Mouse (Mus musculus): ENCODE data around the gene Napepld. TPM values are rescaled to one million over a fixed set of nuclear protein-coding genes. Genes with fewer than 3 reads are reported as not detected.
"Not testable (repeated sequence)": the region's sequence is repeated elsewhere in the genome, so short reads cannot be mapped to it uniquely, and the experiment has no call there.

Napepld gene
- total RNA-seq, 2 experiments from 2014 or later = 4.0 to 4.3 TPM

DNA sequence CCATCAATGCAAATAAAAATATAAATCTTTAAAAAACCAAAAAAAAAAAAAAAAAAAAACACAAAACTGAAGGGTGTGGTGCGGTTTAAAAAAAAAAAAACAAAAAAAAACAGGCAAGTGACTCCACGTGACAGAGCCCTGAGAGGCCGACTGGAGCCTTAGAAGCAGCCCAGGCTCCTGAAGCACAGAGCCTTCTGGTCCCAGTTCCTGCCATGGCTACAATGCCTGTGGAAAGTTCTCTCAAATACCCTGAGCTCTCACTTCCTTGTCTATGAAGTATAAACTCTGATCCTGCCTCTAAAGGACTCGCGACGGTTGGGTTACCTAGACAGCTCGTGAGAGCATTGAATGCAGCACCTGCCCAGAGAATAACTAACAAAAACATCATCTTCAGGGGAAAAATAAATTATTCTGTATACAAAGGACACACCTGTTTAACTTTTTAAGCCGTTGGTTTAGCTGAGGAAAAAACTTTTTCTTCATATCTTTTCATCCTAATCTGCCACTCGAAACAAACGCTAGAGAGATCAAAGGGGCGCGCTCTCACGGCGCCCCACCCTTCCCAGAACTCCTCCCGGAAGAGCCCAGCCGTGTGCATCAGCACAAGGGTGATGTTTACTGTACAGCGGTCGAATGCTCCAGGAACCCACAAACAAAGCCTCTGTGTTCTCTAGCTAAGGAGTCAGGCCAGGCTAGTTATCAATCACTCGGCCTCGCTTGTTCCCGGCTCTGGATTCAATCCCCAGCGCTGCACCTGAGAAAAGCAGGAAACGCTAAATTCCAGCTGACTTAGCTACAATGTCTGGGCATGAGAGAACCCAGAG is 28.2 kb downstream of the Napepld start:
- intact Hi-C loops (cut with DNase I) = no loop called here
- DNase-seq = no peak

DNA sequence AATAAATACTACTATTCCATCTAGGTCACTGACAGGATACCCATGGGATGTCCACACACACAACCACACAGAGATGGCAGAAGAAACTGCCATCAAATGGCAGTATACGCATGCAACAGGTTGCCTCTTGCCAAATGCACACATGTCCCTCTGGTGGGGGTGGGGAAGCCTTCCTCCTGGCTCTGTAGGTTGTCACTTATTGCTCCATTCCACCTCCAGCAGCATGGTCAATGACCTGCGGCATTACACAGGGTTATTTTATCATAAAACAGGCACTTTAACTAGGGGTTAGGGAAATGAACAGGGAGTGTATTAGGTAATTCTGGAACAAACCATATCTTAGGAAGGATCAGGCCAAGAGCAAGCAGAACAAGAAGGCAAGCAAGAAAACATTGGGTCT is 31.9 kb downstream of the Napepld start:
- intact Hi-C loops (cut with DNase I) = no loop called here
- no peak for DNase-seq

DNA sequence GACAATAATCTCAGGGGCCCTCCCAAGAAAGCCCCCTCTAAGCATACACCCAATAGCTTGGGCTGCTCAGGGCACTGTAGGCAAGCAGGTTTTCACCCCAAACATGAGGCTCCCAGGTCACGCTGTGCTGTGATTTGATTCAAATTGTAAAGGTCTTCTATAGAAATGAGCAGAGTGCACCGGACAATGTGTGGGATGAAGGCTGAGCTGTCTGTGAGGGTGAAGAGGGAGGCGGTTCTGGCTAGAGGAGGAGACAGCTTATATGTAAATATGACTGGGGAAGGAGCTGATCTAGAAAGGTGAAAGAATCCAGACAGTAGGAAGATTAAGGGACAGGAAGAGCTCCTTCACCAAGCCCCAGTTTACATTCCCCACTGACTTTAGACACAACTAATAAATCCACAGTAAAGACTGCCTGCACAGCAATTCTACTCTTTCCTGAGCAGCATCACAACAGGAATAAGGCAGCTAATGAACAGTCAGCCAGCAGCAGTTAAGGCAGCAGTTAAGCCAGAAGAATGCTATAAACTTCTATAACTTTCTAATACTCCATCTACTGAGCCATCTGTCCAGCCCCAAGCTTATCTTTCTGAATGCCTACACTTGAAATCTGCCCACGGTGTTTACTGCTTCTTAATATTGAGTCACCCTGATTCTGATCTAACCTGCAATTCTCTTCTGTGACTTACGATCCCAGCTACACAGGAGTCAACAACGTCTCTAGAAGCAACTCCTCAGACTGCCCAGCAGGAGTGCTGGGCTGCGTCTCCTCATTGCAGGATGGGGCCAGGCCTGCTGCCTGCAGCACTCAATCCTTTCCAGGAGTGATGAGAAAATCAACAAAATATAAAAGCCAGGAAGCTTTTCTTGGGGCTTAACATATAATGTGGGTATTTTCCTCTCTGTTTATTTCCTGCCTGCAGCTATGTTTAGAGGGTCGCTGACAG is 33.7 kb downstream of the Napepld start:
- no peak for DNase-seq

DNA sequence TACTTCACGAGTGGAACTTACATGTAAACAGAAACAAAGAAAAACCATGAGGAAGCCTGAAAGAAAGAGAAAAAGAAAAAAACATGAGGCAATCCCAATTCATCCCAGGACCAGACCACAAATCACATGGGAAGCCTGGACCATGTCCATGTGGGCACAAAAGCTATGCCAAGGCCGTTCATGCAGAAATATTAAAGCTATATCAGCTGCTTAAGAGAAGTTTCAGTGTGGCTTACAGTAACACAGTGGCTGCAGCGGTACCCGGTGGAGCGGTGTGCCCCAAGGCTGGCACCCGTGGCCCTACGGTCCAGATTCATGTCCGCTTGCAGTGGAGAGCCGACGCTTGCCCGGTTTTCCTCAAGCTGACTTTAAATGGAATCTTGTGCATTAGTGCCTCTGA is 38.1 kb downstream of the Napepld start:
- no peak for DNase-seq
- intact Hi-C loops (cut with DNase I) = no loop called here

More for the DNA sequence above, 33.7 kb downstream of the Napepld start:
- intact Hi-C loops (cut with DNase I) = no loop called here

DNA sequence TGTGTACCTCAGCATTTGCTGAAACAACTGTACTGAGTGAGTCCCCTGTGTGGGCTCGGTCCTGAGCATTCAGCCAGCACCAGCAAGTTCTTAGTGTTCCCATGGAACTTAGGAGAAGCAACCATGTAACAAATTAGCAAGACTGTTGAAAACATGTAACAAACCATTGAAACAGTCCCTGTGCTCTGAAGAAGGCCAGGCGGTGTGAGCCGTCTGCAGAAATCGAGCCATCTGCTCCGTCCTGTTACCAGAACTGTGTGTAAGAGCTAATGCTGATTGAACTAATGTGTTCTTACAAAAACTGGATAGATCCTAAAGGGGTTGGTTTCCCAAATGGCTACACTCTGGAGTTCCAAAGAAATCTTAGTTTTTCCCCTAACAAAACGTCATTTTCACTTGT is 40.3 kb downstream of the Napepld start:
- intact Hi-C loops (cut with DNase I) = no loop called here
- no peak for DNase-seq

DNA sequence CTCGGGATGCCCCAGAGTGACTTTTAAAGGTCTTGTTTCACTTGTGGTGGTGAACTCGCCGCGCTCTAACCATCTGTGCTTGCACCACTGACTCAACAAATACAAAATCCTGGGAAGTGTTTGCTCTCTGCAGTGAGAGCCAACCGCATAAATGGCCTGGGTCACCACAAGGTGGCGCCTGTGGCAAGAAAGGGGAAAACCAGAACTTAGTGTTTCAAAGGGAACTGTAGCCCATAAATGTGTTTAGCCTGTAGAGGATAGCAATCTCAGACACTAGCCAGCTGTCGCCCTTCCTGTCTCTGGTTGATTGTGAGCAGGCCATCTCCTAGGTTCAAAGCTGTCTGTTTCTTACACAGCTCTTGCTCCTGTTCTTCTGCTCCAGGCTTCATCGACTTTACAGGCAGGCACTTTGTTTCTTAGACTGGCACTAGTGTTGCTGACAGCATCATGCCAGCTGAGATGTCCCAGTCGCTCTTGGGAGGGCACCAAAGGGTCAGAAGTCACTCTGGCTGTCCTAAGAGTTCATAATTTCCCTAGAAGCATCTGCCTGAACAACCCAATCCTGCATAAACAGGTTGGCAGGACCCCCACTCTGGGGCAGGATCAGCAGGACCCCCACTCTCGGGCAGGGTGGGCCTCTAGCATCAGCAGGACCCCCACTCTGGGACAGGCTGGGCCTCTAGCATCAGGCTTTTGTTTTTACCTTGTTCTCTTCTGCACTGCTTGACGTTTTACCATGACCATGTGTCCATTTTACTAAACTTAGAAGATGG is 42.4 kb downstream of the Napepld start:
- DNase-seq = peak; percentile 83 to 89
- intact Hi-C loops (cut with DNase I) = loop anchor here (1.0 to 5.0 kb wide), 2 partner anchors 38 to 77 kb away; no protein-coding TSS in a partner anchor

DNA sequence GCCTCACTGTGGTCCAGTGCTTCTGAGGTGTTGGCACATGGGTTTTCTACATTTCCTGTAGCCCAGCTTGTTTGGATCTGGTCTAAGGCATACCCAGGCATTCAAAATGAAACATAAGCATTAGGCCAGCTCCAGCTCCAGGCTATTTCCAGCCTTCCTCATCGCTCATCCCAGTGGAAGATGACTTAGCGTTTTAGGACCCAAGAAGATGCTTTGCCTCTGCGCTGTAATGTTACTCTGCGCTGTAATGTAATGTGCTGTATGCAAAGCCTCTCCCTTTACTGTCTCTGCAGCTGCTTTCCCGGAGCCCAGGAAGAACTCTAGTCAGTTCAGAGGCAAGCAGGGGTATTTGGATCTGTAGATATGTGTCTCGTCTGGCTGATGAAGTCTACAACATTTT is 43.2 kb downstream of the Napepld start:
- no peak for DNase-seq
- intact Hi-C loops (cut with DNase I) = loop anchor here (1.0 to 5.0 kb wide), 2 partner anchors 39 to 78 kb away; no protein-coding TSS in a partner anchor

DNA sequence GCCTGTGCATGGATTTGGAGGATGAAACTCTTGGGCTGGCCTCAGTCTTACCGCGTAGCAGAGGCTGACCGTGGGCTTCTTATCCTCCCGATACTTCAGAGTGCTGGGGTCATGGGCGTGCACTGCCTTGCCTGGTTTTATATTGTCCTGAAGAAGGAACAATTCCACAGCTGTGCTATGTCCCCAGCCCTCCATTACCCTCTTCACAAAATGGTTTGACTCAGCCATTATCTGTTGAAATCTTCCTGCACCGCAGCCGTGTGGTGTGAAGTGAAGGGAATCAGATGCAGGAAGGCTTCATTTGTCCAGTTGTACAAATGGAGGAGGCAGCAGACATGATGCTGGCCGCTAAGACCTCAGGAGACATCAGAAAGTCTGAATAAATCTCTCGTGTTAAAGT is 44.3 kb downstream of the Napepld start:
- DNase-seq = no peak
- intact Hi-C loops (cut with DNase I) = loop anchor here (5.0 kb wide), 1 partner anchor 40 kb away; no protein-coding TSS in a partner anchor

DNA sequence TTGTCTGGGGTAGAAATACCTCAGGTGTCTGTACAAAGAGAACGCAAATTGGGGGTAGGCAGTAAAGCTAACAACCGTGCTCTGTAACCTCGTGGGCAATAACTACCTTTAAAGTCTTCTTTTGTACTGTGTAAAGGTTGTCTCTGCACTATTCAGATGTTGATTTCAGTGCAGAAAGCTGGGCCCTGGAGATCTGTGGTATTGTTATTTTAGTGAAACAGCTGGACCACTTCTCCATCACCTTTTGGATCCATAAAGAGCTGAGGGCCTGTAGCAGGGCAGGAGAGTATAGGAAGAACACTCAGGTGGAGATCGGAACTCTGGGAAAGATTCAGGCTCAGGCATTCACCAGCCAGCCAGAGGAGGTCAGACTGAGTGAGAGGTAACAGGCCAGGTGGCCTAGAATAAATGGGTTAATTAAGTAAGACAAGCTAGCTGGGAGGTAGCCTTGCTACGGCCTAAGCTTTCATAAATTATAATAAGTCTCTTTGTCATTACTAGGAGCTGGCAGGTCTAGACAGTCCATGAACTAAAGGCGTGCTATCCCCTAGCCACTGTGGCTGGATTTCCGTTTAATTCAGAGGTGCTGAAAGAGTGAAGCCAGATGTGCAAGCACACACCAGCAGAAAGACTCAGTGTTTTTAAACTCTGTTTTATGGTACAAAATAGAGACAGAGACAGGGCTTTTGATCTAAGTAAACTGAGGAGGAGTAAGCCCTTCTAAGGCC is 49.1 kb downstream of the Napepld start:
- intact Hi-C loops (cut with DNase I) = no loop called here
- DNase-seq = no peak

DNA sequence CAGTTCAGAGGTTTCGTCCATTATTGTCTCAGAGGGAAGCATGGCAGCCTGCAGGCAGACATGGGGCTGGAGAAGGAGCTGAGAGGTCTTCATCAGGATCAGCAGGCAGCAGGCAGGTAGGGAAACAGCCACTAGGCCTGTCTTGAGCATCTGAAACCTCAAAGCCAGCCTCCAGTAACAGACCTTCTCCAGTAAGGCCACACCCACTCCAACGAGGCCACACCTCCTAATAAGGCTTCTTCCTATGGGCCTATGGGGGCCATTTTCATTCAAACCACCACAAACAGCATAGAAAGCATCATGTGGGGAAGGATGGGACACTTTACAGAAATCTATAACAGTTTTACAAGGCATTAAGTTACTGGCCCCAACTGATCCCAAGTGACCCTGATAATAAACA is 50.5 kb downstream of the Napepld start:
- intact Hi-C loops (cut with DNase I) = no loop called here
- no peak for DNase-seq

DNA sequence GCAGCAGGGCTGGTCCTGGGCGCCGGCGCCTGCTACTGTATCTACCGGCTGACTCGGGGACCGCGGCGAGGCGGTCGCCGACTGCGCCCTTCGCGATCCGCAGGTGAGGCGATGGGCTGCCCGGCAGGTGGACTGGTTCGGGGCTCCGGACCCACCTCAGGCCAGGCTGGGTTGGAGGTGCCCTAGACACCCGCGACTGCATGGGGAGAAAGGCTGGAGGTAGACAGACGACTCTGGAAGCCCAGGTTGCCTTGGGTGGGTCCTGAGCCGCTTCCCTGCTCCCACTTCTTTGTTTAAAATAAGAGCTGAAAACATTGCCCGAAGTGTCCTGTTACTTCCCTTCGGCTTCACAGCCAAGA is 55.1 kb downstream of the Napepld start:
- no peak for DNase-seq
- intact Hi-C loops (cut with DNase I) = no loop called here

DNA sequence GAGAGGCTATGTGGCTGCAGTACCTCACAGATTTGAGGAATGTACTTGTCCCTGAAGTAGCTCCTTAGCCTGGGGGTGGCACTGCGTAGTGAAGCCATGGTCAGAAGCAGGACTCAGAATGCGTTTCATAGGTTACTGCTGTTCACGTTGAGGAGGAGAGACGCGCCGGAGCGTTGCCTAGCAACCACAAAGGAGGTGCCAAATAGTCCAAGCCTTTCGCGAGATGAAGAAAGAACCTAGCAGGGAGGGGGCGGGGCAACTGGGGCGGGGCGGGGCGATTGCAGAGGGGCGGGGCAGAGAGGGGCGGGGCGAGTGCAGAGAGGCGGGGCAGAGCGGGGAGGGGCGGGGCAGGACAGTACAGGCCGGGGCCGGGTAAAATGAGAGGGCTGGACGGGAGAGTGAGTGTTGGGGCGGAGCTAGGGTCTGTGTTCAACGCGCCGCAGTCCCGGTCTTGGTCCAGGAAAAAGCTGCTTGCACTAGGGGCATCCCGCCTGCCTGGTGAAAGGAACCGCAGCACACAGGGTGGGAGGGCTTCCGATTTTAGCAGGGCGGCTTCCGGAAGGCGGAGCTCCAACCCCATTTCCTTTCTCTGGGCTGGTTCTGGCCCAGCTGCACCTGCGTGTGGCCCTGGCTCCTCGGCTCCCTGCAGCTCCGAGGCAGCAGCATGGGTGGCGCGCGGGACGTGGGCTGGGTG is 55.6 kb downstream of the Napepld start, which contains the start of the genes Fbxl13 and Armc10:
Gene Fbxl13, minus strand, starts transcription at position 196 of the 694 bp plus-strand sequence.
Gene Armc10, plus strand, starts transcription at position 375 of the 694 bp plus-strand sequence.
- intact Hi-C loops (cut with DNase I) = no loop called here
- DNase-seq = peak; percentile 79 to 81

DNA sequence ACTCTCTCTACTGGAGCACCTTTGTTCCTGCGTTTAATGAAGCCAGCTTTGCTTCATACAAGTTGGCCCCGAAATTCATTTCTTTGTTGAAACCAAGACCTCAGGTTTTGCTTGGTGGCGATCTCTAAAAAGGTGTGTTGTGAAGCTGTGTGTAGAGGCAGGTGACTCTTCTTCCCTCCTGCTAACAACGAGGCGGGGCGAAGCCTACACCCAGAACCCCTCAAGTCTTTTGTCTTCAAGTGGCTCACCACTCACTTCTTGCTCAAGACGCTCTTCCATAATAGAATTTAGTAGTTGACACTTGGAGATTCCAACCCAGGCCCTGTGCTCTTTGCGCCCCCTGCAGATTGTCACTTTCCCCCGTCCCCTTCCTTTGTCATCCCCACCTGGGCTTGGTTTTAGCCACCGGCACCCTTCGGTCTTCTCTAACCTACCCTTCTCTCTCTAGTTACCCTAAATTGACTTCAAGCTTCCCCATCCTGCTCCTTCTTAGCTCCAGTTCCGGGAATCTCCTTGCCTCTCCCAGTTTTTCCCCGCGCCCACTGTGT is 56.2 kb downstream of the Napepld start:
- DNase-seq = peak in 1 of 2 experiments; percentile 16
- intact Hi-C loops (cut with DNase I) = loop anchor here (5.0 kb wide), 1 partner anchor 213 kb away; no protein-coding TSS in a partner anchor

DNA sequence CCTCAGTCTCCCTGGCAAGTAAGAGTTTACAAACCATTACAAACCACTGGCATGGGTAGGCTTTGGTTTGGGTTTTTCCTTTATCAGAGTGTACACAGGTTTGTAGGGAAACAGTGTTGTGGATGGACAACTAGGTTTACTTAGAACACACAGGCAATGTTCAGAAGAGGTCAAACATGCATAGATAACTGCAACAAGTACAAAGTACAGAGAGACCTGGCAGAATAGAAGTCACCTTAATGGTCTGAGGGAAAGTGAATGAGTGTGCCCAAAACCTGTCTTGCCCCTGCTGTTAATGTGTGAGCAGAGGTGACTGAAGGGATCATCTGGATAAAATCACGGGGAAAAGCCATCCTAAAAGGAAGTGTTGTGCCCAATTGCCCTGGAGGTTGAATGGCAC is 57.6 kb downstream of the Napepld start:
- no peak for DNase-seq
- intact Hi-C loops (cut with DNase I) = loop anchor here (5.0 kb wide), 1 partner anchor 211 kb away; no protein-coding TSS in a partner anchor

DNA sequence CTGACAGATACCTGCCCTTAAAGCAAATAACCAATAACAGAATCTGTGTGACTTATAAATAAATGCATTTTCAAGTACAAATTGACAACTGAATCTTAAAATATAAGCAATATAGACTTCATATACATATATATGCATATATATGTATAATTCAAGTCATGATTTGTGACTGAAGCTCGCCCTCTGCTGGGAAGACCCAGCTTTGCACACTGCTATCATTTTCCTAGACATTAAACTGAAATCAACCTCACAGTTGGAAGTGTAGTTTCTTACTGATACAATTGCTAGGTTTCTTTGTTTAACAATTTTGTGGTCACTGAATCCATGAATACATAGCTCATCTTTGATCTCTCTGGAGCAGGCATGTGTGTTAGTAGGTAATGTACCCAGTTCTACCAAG is 60.2 kb downstream of the Napepld start:
- intact Hi-C loops (cut with DNase I) = loop anchor here (2.0 to 5.0 kb wide), 2 partner anchors 209 to 376 kb away; no protein-coding TSS in a partner anchor

DNA sequence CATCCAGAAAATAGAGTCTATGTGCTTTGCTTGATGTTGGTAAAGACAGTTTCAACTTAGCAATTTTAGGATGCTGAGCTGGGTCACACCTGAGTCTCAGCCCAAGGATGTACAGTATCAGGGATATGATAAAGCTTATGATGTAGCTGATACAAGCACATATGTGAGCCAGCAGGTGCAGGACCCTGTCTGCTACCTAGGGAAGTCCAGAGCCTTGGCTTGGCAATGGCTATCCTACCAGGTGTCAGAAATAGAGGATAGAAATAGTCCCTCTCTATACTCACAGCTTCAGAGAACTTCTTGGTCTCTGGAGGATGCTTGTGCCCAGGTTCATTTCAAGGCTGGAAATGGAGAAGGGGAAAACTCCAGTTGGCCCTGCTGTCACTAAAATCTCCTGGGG is 75.3 kb downstream of the Napepld start:
- intact Hi-C loops (cut with DNase I) = no loop called here
- DNase-seq = no peak

More for the DNA sequence above, 60.2 kb downstream of the Napepld start:
- peak; percentile 28 to 42 for DNase-seq

DNA sequence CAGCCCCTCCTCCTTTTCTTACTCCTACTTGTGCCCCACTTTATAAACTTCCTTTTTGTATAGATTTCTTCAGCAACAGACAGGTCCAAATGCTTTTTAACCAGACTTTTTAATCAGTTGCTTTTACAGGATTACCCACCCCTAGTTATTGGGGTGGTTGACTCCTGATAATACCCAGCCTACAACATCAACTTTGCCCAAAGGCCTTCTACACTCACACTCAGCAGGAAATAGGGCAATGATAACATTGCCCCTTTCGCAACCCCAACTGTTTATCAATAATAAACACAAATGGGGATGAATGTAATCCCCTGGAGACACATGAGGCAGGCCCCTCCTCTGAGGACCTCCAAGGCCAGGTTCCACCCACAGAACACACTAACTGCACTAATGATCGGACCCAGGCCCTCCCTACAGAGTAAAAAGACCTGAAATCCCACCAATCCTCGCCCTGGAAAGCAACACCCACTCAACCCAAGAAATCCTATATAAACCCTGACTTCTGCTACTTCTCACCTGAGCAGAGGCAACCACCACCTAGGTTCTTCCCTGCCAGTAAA is 84.7 kb downstream of the Napepld start:
- intact Hi-C loops (cut with DNase I) = no loop called here
- no peak for DNase-seq

DNA sequence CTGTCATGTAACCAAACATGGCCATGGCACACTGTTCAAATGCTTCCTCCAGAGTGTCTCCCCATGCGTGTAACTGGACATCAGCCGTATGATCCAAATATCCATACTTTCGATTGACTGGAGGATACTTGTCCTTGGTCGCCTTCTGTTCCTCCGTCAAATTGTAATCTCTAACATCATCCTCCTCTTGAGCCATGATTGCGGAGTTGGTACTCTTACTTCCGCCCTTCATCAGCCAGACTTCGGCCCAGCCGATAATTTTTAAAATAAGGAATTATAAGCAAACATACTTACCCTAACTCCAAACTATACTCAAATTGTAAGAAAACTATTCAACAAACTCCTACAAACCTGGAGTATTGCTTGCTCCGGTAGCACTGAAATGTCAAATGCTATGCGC is 86.9 kb downstream of the Napepld start:
- intact Hi-C loops (cut with DNase I); DNase-seq: not testable (repeated sequence)

Data from heart, postnatal 14 days (tissue).